17 mouse cellular contexts compared by ENCODE assay signal in genomic region chr5:46901909-46902308, GRCm38 (mm10).
DNase-seq lines count a peak whose midpoint lies in the region; ATAC-seq and TF ChIP-seq lines count a peak whose summit lies in the region.
"Had no signal": no experiment of that assay in that cellular context is flagged by ENCODE, and none has a peak within 500 bp of the region (broad histone marks: within the 10 kb centered on the region; RNA-seq: fewer than 3 reads in every experiment).

No protein-coding gene starts in this region.

- no peak overlapping the region for H3K4me2 ChIP-seq in lung, postnatal 0 days (replicated peaks; ENCODE audit: low read depth, low read length)
- H3K4me2 ChIP-seq: heart, embryonic 15.5 days; hindbrain, embryonic 13.5 days; liver, embryonic 13.5 days; midbrain, embryonic 11.5 days had no signal

- DNase-seq in embryo, embryonic 10 days (ENCODE audit: low spot score), result peak; percentile 29
- no peak for DNase-seq in embryo, embryonic 9.5 days (ENCODE audit: extremely low spot score)
- peak; percentile 4 for DNase-seq in 3T3-L1 (ENCODE audit: low read depth, low spot score)
- peak; percentile 29 for DNase-seq in embryo, embryonic 11 days
- peak; percentile 31 for DNase-seq in lung, postnatal 0 days (ENCODE audit: low spot score)
- DNase-seq in left cerebral cortex, adult 8-10 months (ENCODE audit: low spot score in 2 of 2), result no peak
- no peak for DNase-seq in left cerebral cortex, postnatal 4 days
- DNase-seq: cerebellum, postnatal 14 days; kidney, postnatal 10 days; liver, embryonic 13.5 days had no signal

- no peak for TF ChIP-seq CTCF in lung, postnatal 0 days (IDR thresholded peaks at IDR 0.05)

- no peaks in the 10 kb centered on the region for H3K9me3 ChIP-seq in lung, postnatal 0 days (ENCODE audit: low read length)
- H3K9me3 ChIP-seq: heart, embryonic 15.5 days; hindbrain, embryonic 13.5 days; liver, embryonic 13.5 days had no signal

- ATAC-seq in lung, postnatal 0 days, result no peak; the same call in 1 of the 2 replicates
- no peak for ATAC-seq in cerebellum, adult (ENCODE audit: insufficient number of reproducible peaks, low FRiP score, low TSS enrichment)

- no peaks in the 10 kb centered on the region for H3K27me3 ChIP-seq in lung, postnatal 0 days (replicated peaks; ENCODE audit: insufficient read depth, low read length)
- H3K27me3 ChIP-seq: heart, embryonic 15.5 days; hindbrain, embryonic 13.5 days; liver, embryonic 13.5 days had no signal

- H3K4me3 ChIP-seq in lung, postnatal 0 days (ENCODE audit: low read depth, low read length), result no peak overlapping the region
- H3K4me3 ChIP-seq: erythroblast, embryonic 14.5 days; heart, embryonic 15.5 days; hindbrain, embryonic 13.5 days; left cerebral cortex, adult 2 months; liver, embryonic 13.5 days; myocyte had no signal

- WGBS in lung, postnatal 0 days, result 51% methylated on average over 2 of the region's 2 CpGs

- no peak overlapping the region for H3K27ac ChIP-seq in lung, postnatal 0 days (ENCODE audit: low read length)
- H3K27ac ChIP-seq: heart, embryonic 15.5 days; hindbrain, embryonic 13.5 days; left cerebral cortex, adult 2 months; liver, embryonic 13.5 days had no signal

- no peak for TF ChIP-seq EP300 in lung, postnatal 0 days (IDR thresholded peaks at IDR 0.05)

- no peak overlapping the region for H3K9ac ChIP-seq in lung, postnatal 0 days (replicated peaks; ENCODE audit: low read depth)
- H3K9ac ChIP-seq: heart, embryonic 15.5 days; hindbrain, embryonic 13.5 days; liver, embryonic 13.5 days had no signal

- H3K36me3 ChIP-seq in lung, postnatal 0 days (ENCODE audit: insufficient read depth, low read length), result no peaks in the 10 kb centered on the region
- H3K36me3 ChIP-seq: heart, embryonic 15.5 days; hindbrain, embryonic 13.5 days; liver, embryonic 13.5 days had no signal

- intact Hi-C loops in left cerebral cortex, postnatal 4 days (cut with DNase I), result no loop called here

- H3K4me1 ChIP-seq in lung, postnatal 0 days (ENCODE audit: insufficient read depth, low read depth, low read length), result no peaks in the 10 kb centered on the region; the same call in 1 of the 2 replicates
- H3K4me1 ChIP-seq: heart, embryonic 15.5 days; hindbrain, embryonic 13.5 days; liver, embryonic 13.5 days had no signal

Comparison
In these comparisons a context has a peak if more than half of its experiments do, and no peak if none do; other contexts are left out.
1. DNase-seq: peak in embryo, embryonic 10 days (single experiment), 3T3-L1 (single experiment), embryo, embryonic 11 days (single experiment) and lung, postnatal 0 days (single experiment); none in embryo, embryonic 9.5 days (single experiment), left cerebral cortex, adult 8-10 months (0 of 2) and left cerebral cortex, postnatal 4 days (single experiment).